Mouse (Mus musculus): ENCODE data around the gene Srprb.
"Not testable (repeated sequence)": the region's sequence is repeated elsewhere in the genome, so short reads cannot be mapped to it uniquely, and the experiment has no call there.

Gene Srprb

GRCm38 (mm10) chr9:103212654-103213420 lies 10.9 kb upstream of the Srprb start:
- no peak for DNase-seq (ENCODE audit: low read depth, low spot score)

- DNase-seq (ENCODE audit: low read depth, low spot score), result peak; percentile 51
Measured at GRCm38 (mm10) chr9:103208802-103209423, 7.0 kb upstream of the Srprb start.

GRCm38 (mm10) chr9:103207846-103208245 lies 5.9 kb upstream of the Srprb start:
- peak; percentile 89 for DNase-seq (ENCODE audit: low read depth, low spot score)

- DNase-seq (ENCODE audit: low read depth, low spot score), result no peak
Measured at GRCm38 (mm10) chr9:103205786-103206185, 3.8 kb upstream of the Srprb start.

GRCm38 (mm10) chr9:103188416-103188815 lies 13.5 kb downstream of the Srprb start:
- no peak for DNase-seq (ENCODE audit: low read depth, low spot score)

- DNase-seq (ENCODE audit: low read depth, low spot score), result no peak
Measured at GRCm38 (mm10) chr9:103186747-103187146, 15.2 kb downstream of the Srprb start.

- no peak for DNase-seq (ENCODE audit: low read depth, low spot score)
Measured at GRCm38 (mm10) chr9:103185946-103186345, 16.0 kb downstream of the Srprb start.

GRCm38 (mm10) chr9:103184855-103185254 lies 17.1 kb downstream of the Srprb start:
- no peak for DNase-seq (ENCODE audit: low read depth, low spot score)

GRCm38 (mm10) chr9:103181886-103182285 lies 20.1 kb downstream of the Srprb start:
- no peak for DNase-seq (ENCODE audit: low read depth, low spot score)

GRCm38 (mm10) chr9:103180807-103181565 lies 21.0 kb downstream of the Srprb start:
- peak; percentile 88 for DNase-seq (ENCODE audit: low read depth, low spot score)

GRCm38 (mm10) chr9:103180303-103180702 lies 21.6 kb downstream of the Srprb start:
- DNase-seq (ENCODE audit: low read depth, low spot score), result no peak

GRCm38 (mm10) chr9:103175692-103176091 lies 26.2 kb downstream of the Srprb start:
- DNase-seq (ENCODE audit: low read depth, low spot score), result no peak

- DNase-seq (ENCODE audit: low read depth, low spot score), result peak; percentile 10
Measured at GRCm38 (mm10) chr9:103174771-103175519, 27.0 kb downstream of the Srprb start.

- no peak for DNase-seq (ENCODE audit: low read depth, low spot score)
Measured at GRCm38 (mm10) chr9:103168771-103169170, 33.2 kb downstream of the Srprb start.

GRCm38 (mm10) chr9:103168046-103168445 lies 33.9 kb downstream of the Srprb start:
- DNase-seq (ENCODE audit: low read depth, low spot score), result peak; percentile 9

- DNase-seq (ENCODE audit: low read depth, low spot score), result no peak
Measured at GRCm38 (mm10) chr9:103163806-103164205, 38.1 kb downstream of the Srprb start.

- DNase-seq (ENCODE audit: low read depth, low spot score), result not testable (repeated sequence)
Measured at GRCm38 (mm10) chr9:103155158-103155557, 46.8 kb downstream of the Srprb start.

- no peak for DNase-seq (ENCODE audit: low read depth, low spot score)
Measured at GRCm38 (mm10) chr9:103154568-103154967, 47.4 kb downstream of the Srprb start.

- DNase-seq (ENCODE audit: low read depth, low spot score), result no peak
Measured at GRCm38 (mm10) chr9:103153286-103153685, 48.7 kb downstream of the Srprb start.

- DNase-seq (ENCODE audit: low read depth, low spot score), result no peak
Measured at GRCm38 (mm10) chr9:103149074-103149799, 52.7 kb downstream of the Srprb start.

- no peak for DNase-seq (ENCODE audit: low read depth, low spot score)
Measured at GRCm38 (mm10) chr9:103147103-103147502, 54.8 kb downstream of the Srprb start.

Measured in mesoderm, embryonic 11.5 days (tissue).